Mouse (Mus musculus) forebrain, embryonic 12.5 days (tissue): ENCODE results near the gene Rps6kb1. TPM values are rescaled to one million over a fixed set of nuclear protein-coding genes. Genes with fewer than 3 reads are reported as not detected.

Experiments used
- ATAC-seq: fragments of 200-750 bp; cut with Nextera tagmentation; 2 replicates; pipeline ENCODE4 v1.8.0; 2017; ENCODE audit warnings: moderate TSS enrichment; ENCODE audit not compliant: low FRiP score
- H3K27ac ChIP-seq: fragments of 300-500 bp; sonication (generic); 2 replicates; pipeline ENCODE4 v1.5.1; 2016; ENCODE audit warnings: mild to moderate bottlenecking
- H3K27me3 ChIP-seq: fragments of 300-500 bp; sonication (generic); 2 replicates; pipeline ENCODE4 v1.6.1; 2016; ENCODE audit warnings: mild to moderate bottlenecking
- H3K36me3 ChIP-seq: fragments of 300-500 bp; sonication (generic); replicated peaks from 2 replicates; pipeline ENCODE4 v1.6.1; 2016; ENCODE audit warnings: mild to moderate bottlenecking
- H3K4me1 ChIP-seq: fragments of 300-500 bp; sonication (generic); 2 replicates; pipeline ENCODE4 v1.6.1; 2016
- H3K4me2 ChIP-seq: fragments of 300-500 bp; sonication (generic); 2 replicates; pipeline ENCODE4 v1.6.1; 2016; ENCODE audit warnings: mild to moderate bottlenecking, moderate library complexity
- H3K4me3 ChIP-seq: fragments of 300-500 bp; sonication (generic); replicated peaks from 2 replicates; pipeline ENCODE4 v1.5.1; 2016; ENCODE audit warnings: mild to moderate bottlenecking
- H3K9ac ChIP-seq: fragments of 300-500 bp; sonication (generic); 2 replicates; pipeline ENCODE4 v1.6.1; 2016; ENCODE audit warnings: mild to moderate bottlenecking
- H3K9me3 ChIP-seq: fragments of 300-500 bp; sonication (generic); 2 replicates; pipeline ENCODE4 v1.6.1; 2016
- whole genome bisulfite sequencing: fragments of 180-500 bp; shearing (Covaris S2); methylation state at CpG from one replicate; pipeline ENCODE4 v1.1.7; 2016; 5-methylcytosine and 5-hydroxymethylcytosine counted together
- polyA plus RNA-seq: library from polyadenylated mRNA; unstranded; fragments of >200 nt; fragmentation: Nextera tagmentation; extraction: Ambion mirVana; gene quantifications from 2 replicates; pipeline ENCODE4 v1.2.1, GENCODE M21; 2016

The Rps6kb1 gene
- polyA plus RNA-seq, 1 experiment from 2014 or later: 65.2 TPM

GRCm38 (mm10) chr11:86578809-86579730, 34.5 kb upstream of the Rps6kb1 start:
- H3K27ac ChIP-seq: no peak overlapping the region
- WGBS: 78% methylated on average over 25 of the region's 25 CpGs
- ATAC-seq: no peak

GRCm38 (mm10) chr11:86578106-86578808, 33.7 kb upstream of the Rps6kb1 start:
- Histone ChIP-seq H3K9ac (no peak overlapping the region), H3K27ac (no peak overlapping the region), H3K4me1 (0 out of 2 replicates have a peak, but pooled peaks cover 3% of the 10 kb centered on the region), H3K36me3 (no peaks in the 10 kb centered on the region), H3K9me3 (no peaks in the 10 kb centered on the region), H3K4me3 (no peak overlapping the region), H3K27me3 (no peaks in the 10 kb centered on the region), H3K4me2 (no peak overlapping the region)
- 84% methylated on average over 6 of the region's 6 CpGs for WGBS
- ATAC-seq: no peak

More at GRCm38 (mm10) chr11:86578809-86579730, 34.5 kb upstream of the Rps6kb1 start:
- Histone ChIP-seq H3K9me3 (no peaks in the 10 kb centered on the region), H3K27me3 (no peaks in the 10 kb centered on the region), H3K9ac (no peak overlapping the region), H3K36me3 (peaks cover 1% of the 10 kb centered on the region; the same call in 1 of the 2 replicates), H3K4me3 (no peak overlapping the region), H3K4me1 (0 out of 2 replicates have a peak, but pooled peaks cover 3% of the 10 kb centered on the region), H3K4me2 (no peak overlapping the region)

- H3K27ac ChIP-seq: no peak overlapping the region
These were observed 32.6 kb upstream of the Rps6kb1 start for GRCm38 (mm10) chr11:86577231-86577630.

GRCm38 (mm10) chr11:86575632-86576378, 31.2 kb upstream of the Rps6kb1 start:
- Histone ChIP-seq H3K4me2 (no peak overlapping the region), H3K9ac (no peak overlapping the region), H3K9me3 (no peaks in the 10 kb centered on the region), H3K4me1 (peaks cover 8% of the 10 kb centered on the region), H3K27ac (no peak overlapping the region), H3K4me3 (no peak overlapping the region), H3K36me3 (no peaks in the 10 kb centered on the region), H3K27me3 (no peaks in the 10 kb centered on the region)
- WGBS: 82% methylated on average over 7 of the region's 7 CpGs
- ATAC-seq: no peak

More at GRCm38 (mm10) chr11:86577231-86577630, 32.6 kb upstream of the Rps6kb1 start:
- no peaks in the 10 kb centered on the region for H3K36me3 ChIP-seq
- no peaks in the 10 kb centered on the region for H3K9me3 ChIP-seq
- H3K4me2 ChIP-seq: no peak overlapping the region
- no peak overlapping the region for H3K9ac ChIP-seq
- no peaks in the 10 kb centered on the region for H3K27me3 ChIP-seq
- ATAC-seq: no peak
- WGBS: 81% methylated on average over 4 of the region's 4 CpGs
- H3K4me3 ChIP-seq: no peak overlapping the region
- 0 out of 2 replicates have a peak, but pooled peaks cover 3% of the 10 kb centered on the region for H3K4me1 ChIP-seq

GRCm38 (mm10) chr11:86574408-86574807, 29.8 kb upstream of the Rps6kb1 start:
- Histone ChIP-seq H3K4me2 (no peak overlapping the region), H3K9me3 (no peaks in the 10 kb centered on the region), H3K4me3 (no peak overlapping the region), H3K27ac (no peak overlapping the region), H3K27me3 (no peaks in the 10 kb centered on the region), H3K9ac (no peak overlapping the region), H3K4me1 (peaks cover 8% of the 10 kb centered on the region), H3K36me3 (no peaks in the 10 kb centered on the region)
- 63% methylated on average over 2 of the region's 2 CpGs for WGBS
- ATAC-seq: no peak

GRCm38 (mm10) chr11:86573646-86574231, 29.1 kb upstream of the Rps6kb1 start:
- no peak overlapping the region for H3K27ac ChIP-seq
- no peaks in the 10 kb centered on the region for H3K27me3 ChIP-seq
- ATAC-seq: no peak
- H3K4me2 ChIP-seq: no peak overlapping the region
- peaks cover 8% of the 10 kb centered on the region for H3K4me1 ChIP-seq
- H3K9me3 ChIP-seq: no peaks in the 10 kb centered on the region
- no peak overlapping the region for H3K4me3 ChIP-seq
- WGBS: 93% methylated on average over 6 of the region's 6 CpGs
- H3K36me3 ChIP-seq: no peaks in the 10 kb centered on the region
- H3K9ac ChIP-seq: no peak overlapping the region

- 69% methylated on average over 2 of the region's 2 CpGs for WGBS
- H3K4me3 ChIP-seq: no peak overlapping the region
- peaks cover 8% of the 10 kb centered on the region for H3K4me1 ChIP-seq
- no peak for ATAC-seq
- no peaks in the 10 kb centered on the region for H3K9me3 ChIP-seq
- no peaks in the 10 kb centered on the region for H3K36me3 ChIP-seq
- no peak overlapping the region for H3K4me2 ChIP-seq
- no peak overlapping the region for H3K27ac ChIP-seq
- no peak overlapping the region for H3K9ac ChIP-seq
- H3K27me3 ChIP-seq: no peaks in the 10 kb centered on the region
These were observed 28.0 kb upstream of the Rps6kb1 start for GRCm38 (mm10) chr11:86572623-86573022.

- Histone ChIP-seq H3K9ac (no peak overlapping the region), H3K27ac (no peak overlapping the region), H3K27me3 (no peaks in the 10 kb centered on the region), H3K9me3 (no peaks in the 10 kb centered on the region), H3K36me3 (peaks cover 3% of the 10 kb centered on the region; the same call in 1 of the 2 replicates), H3K4me3 (no peak overlapping the region), H3K4me2 (no peak overlapping the region), H3K4me1 (peaks cover 8% of the 10 kb centered on the region)
- 82% methylated on average over 4 of the region's 4 CpGs for WGBS
- ATAC-seq: no peak
These were observed 27.3 kb upstream of the Rps6kb1 start for GRCm38 (mm10) chr11:86571871-86572270.

- Histone ChIP-seq H3K27ac (no peak overlapping the region), H3K4me3 (no peak overlapping the region), H3K27me3 (no peaks in the 10 kb centered on the region), H3K9ac (no peak overlapping the region), H3K4me1 (peaks cover 7% of the 10 kb centered on the region), H3K4me2 (no peak overlapping the region), H3K9me3 (no peaks in the 10 kb centered on the region), H3K36me3 (peaks cover 4% of the 10 kb centered on the region; the same call in 1 of the 2 replicates)
- WGBS: 50% methylated on average over 15 of the region's 15 CpGs
- no peak for ATAC-seq
These were observed 26.6 kb upstream of the Rps6kb1 start for GRCm38 (mm10) chr11:86571047-86571855.

- no peak overlapping the region for H3K9ac ChIP-seq
- H3K27me3 ChIP-seq: no peaks in the 10 kb centered on the region
- H3K4me3 ChIP-seq: no peak overlapping the region
- H3K27ac ChIP-seq: no peak overlapping the region
- peaks cover 5% of the 10 kb centered on the region for H3K4me1 ChIP-seq
- ATAC-seq: no peak
- peaks cover 7% of the 10 kb centered on the region; the same call in 1 of the 2 replicates for H3K36me3 ChIP-seq
- no peak overlapping the region for H3K4me2 ChIP-seq
- WGBS: 78% methylated on average over 9 of the region's 9 CpGs
- H3K9me3 ChIP-seq: no peaks in the 10 kb centered on the region
These were observed 25.7 kb upstream of the Rps6kb1 start for GRCm38 (mm10) chr11:86570261-86570746.

GRCm38 (mm10) chr11:86568425-86568824, 23.8 kb upstream of the Rps6kb1 start:
- no peaks in the 10 kb centered on the region for H3K9me3 ChIP-seq
- no peak overlapping the region for H3K27ac ChIP-seq
- ATAC-seq: no peak
- H3K9ac ChIP-seq: no peak overlapping the region
- peaks cover 5% of the 10 kb centered on the region for H3K4me1 ChIP-seq
- peaks cover 7% of the 10 kb centered on the region; the same call in 1 of the 2 replicates for H3K36me3 ChIP-seq
- no peak overlapping the region for H3K4me3 ChIP-seq
- H3K4me2 ChIP-seq: no peak overlapping the region
- no peaks in the 10 kb centered on the region for H3K27me3 ChIP-seq
- WGBS: 76% methylated on average over 3 of the region's 3 CpGs
